Mouse (Mus musculus): ENCODE measurements around the gene Angpt4.

Angpt4 gene

DNA sequence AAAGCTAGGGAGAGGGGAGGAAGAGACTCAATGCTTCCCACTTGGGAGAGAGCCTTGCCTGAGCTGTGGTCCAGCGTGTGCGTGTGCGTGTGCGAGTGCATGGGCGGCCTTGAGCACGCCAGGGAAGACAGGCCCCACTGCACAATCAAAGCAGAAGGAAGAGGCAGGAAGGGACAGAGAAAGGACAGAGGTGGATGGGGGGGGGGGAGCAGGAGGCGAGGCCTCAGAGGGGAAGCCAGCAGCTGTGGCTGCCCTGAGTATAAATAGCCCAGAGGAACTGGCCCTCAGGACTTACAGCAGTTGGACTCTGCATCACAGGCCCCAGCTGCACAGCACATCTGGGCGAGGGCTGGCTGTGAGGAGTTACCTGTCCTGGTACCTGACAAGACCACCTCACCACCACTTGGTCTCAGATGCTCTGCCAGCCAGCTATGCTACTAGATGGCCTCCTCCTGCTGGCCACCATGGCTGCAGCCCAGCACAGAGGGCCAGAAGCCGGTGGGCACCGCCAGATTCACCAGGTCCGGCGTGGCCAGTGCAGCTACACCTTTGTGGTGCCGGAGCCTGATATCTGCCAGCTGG, at the start of gene Angpt4:
Angpt4 (plus strand) TSS at position 292 of the 582 bp plus-strand sequence.
- in situ Hi-C loops (cut with MboI, MseI) = no loop called here

DNA sequence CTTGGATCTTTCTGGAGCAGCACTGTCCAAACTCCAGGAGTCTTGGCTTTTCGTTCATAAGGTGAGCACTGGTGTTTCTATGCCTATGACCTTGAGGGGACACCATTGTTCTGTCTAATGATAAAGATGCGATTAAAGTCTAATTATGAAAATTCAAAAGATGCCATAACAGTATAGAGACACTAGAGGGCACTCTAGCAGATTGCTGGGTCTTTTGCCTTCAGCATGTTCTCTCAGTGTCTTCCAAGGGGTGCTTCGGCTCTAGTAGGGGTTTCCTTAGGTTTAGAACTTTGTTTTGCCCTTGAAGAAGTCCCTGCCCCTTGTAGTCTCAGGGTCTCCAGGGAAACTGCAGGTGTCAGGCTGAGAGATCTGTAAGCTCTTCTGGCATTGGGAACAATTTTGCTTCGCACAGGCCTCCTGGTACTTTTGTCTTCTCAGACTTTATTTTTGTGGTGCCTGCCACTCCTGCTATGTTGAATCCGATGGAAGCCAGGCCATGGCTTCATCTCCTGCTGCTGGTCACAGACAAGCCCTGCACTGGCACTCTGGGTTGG, 48.7 kb upstream of the Angpt4 start:
- in situ Hi-C loops (cut with MboI, MseI) = no loop called here

- in situ Hi-C loops (cut with MboI, MseI) = no loop called here
These were observed 46.1 kb upstream of the Angpt4 start for GRCm38 (mm10) chr2:151864941-151865340.

DNA sequence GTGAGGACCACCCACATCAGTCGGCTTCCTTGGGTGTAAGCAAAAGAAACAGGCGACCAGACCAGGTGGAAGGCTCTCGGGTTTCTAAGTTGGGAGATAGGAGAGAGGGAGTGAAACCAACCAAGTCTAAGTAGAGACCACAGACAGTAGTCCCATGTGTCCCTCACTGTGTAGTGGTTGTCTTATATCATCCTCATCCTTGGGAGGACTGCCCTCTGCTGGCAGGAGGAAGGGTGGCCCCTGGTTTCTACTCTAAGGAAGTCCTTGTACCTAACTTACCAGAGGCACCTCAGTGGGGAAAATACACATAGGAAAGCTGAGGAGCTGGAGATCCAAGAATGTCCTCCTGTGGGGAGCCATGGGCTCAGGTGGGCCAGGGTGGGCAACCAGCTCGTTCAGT, 44.5 kb upstream of the Angpt4 start:
- in situ Hi-C loops (cut with MboI, MseI) = no loop called here

- in situ Hi-C loops (cut with MboI, MseI) = no loop called here
These were observed 42.8 kb upstream of the Angpt4 start for GRCm38 (mm10) chr2:151868196-151868595.

DNA sequence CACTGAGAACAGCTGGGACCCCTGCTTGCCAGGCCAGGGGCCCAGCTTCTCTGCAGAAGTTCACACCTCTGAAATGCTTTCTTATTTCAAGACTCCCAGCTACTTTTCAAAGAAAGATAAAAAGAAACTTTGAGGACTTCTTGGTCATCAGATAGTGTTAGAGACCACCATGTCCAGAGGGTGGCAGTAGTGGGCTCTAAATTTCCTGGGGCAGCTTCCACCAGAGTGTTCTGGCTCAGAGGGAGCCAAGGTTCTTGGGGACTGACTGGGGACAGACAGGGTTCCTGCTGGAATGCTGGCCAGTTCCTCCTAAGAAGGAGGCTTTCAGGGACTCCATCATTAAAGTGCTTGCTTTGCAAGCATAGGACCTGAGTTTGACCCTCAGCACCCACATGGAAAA, 36.5 kb upstream of the Angpt4 start:
- in situ Hi-C loops (cut with MboI, MseI) = loop anchor here (5.0 kb wide), 1 partner anchor 133 kb away; no protein-coding TSS in a partner anchor

DNA sequence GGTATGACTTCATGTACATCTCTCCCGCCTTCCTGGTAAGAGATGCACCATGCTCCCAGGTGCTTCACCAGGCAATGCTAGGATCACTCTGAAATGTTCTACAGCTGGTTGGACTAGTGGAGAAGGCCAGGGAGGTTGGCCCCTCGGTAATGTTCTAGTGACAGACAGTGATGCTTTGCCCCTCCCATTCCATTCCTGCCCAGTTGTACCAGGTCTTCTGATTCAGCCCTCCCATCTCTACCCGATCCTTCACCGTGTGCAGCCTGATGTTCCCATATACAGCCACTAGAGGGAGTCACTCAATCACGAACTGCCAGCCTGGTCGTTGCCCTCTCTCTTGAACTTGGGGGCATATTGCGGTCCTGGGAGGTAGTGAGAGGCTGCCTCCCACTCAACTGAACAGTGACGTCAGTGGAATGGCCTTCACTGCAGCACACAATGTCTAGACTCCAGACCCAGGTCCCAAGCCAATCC, 35.0 kb upstream of the Angpt4 start:
- in situ Hi-C loops (cut with MboI, MseI) = no loop called here

GRCm38 (mm10) chr2:151878645-151879044, 32.4 kb upstream of the Angpt4 start:
- in situ Hi-C loops (cut with MboI, MseI) = no loop called here

- in situ Hi-C loops (cut with MboI, MseI) = no loop called here
These were observed 31.2 kb upstream of the Angpt4 start for GRCm38 (mm10) chr2:151879760-151880159.

GRCm38 (mm10) chr2:151891031-151891430, 20.0 kb upstream of the Angpt4 start:
- in situ Hi-C loops (cut with MboI, MseI) = no loop called here

GRCm38 (mm10) chr2:151893122-151893774, 17.8 kb upstream of the Angpt4 start:
- in situ Hi-C loops (cut with MboI, MseI) = no loop called here

DNA sequence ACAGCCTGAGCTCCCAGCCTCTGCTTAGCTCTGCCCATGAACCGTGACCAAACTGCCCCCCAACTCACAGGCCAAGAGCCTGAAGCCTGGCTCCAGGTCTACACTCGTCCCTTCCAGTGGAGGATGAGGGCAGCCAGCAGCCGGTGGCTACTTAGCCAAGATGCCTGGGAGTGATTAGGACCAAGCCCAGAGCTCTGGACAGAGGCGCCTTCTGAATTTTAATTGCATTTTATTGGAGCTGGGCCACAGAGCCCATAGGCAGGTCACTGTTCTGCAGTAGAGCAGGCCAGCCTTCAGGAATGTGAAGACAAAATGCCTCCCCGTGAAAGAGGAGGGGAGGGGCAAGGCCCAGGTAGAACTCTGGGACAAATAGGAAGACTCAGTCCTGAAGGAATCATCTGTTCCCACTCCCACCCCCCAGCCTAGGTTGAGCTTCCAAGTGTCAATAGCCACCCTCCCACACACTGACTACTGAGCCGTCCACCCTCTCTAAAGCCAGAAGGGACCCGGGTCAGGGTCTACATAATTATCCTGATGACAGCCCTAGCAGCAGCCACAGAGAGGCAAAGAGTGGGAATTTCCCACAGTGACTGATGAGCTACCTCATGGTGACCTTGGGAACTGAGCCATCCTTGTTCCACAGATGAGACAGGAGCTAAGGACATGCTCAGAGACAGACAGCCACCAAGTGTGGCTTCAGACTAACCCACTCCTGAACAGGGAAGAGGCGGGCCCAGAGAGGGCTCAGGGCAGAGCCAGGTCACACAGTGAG, 16.6 kb upstream of the Angpt4 start:
- in situ Hi-C loops (cut with MboI, MseI) = no loop called here

DNA sequence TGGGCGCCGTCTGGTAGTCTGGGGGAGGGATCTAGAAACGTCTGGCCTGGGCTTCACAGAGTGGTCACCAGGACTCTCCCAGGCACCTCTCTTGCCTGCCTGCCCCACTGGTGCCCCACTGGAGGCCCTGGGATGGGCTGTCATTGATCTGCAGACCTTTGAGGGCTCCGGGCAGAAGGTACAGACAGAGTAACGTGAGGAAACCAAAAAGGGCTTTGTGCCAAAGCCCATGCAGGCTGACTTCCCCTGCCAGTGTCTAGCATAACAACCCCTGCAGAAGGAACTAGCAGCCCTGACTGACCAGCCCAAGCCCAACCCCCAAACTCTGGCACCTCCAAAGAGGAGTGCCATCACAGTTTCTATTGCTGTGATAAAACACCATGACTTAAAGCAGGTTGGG, 15.1 kb upstream of the Angpt4 start:
- in situ Hi-C loops (cut with MboI, MseI) = no loop called here

GRCm38 (mm10) chr2:151898106-151898505, 12.9 kb upstream of the Angpt4 start:
- in situ Hi-C loops (cut with MboI, MseI) = no loop called here

DNA sequence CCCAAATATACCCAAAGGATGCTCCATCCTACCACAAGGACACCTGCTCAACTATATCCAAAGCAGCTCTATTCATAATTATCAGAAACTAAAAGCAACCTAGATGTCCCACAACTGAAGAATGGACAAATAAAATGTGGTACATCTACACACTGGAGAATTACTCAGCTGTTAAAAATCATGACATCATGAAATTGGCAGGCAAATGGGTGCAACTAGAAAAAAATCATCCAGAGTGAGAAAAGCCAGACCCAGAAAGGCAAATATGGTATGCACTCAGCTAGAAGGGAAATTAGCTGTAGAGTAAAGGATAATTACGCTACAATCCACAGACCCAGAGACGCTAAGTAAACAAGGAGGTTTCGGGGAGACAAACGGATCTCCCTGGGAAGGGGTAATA, 10.2 kb upstream of the Angpt4 start:
- in situ Hi-C loops (cut with MboI, MseI) = no loop called here

DNA sequence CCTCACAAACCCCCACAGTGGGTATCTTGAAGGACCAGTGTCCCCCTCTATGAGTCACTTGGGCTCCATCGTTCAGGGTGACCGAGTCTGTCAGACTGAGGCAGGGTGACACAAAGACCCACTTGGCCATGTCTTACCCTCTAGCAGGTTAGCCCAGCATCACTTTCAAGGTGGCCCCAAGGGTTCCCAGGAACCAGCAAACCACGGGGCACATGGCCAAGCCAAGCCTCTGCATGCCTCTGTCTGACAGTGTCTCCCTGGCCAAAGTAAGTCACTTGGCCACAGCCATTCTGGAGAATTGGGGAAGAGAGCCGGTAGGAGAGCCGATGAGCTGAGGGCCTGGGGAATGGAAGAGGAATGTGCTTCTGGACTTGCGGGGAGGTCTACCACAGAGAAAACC, 7.7 kb upstream of the Angpt4 start:
- in situ Hi-C loops (cut with MboI, MseI) = no loop called here

DNA sequence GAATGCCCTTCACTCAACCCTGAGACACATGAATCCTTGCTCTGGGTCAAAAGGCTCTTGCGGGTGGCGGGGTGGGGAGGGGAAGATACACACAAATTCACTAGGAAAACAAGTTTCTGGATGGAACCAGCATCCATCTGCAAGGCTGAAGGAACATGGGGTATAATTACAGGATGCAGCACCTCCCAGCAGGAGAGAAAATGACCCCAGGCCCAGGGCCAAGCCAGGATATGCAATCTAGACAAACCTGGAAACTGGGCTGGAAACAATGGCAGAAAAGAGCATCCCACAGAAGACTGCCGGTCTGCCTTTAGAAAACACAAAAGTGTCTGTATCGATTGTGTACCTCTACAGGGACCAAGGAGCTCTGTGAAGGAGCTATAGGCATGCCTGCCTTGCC, 7.1 kb upstream of the Angpt4 start:
- in situ Hi-C loops (cut with MboI, MseI) = no loop called here

DNA sequence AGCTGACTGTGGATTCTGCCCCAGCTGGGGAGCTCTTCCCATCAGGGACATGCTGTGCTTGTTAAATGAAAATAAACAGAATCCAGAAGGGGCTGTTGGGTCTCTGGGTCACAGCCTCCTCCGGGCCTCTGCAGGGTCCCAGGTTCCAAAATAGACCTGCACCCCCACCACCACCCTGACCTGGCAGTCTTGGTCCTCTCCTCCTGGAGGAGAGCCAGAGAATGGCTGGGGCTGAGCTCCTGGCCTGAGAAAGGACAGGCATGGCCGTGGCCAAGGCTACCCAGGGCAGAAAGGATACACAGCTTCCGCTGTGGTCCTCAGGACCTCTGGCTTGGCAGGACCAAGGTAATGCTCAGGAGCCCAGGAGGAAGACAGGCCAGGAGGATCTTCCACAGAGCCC, 6.4 kb upstream of the Angpt4 start:
- in situ Hi-C loops (cut with MboI, MseI) = no loop called here

GRCm38 (mm10) chr2:151907020-151907419, 4.0 kb upstream of the Angpt4 start:
- in situ Hi-C loops (cut with MboI, MseI) = no loop called here

DNA sequence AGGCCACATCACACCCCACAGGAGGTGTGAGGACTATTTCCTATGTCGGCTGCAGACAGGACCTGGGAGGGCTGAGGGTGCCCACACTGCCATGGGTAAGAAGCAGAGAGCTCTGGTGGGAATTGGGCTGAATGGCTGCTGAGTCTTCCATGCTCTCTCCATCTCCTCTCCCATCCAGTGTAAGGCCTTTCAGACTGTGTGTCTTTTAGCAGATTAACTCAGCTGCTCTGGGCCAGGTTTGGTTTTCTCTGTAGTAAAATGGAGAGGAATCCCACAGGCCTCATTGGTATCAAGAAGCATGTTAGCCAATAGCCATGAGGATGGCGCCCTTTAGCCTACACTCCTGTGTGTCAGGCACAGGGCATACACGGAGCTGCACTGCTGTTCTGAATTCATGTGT, 1.6 kb upstream of the Angpt4 start:
- in situ Hi-C loops (cut with MboI, MseI) = no loop called here

DNA sequence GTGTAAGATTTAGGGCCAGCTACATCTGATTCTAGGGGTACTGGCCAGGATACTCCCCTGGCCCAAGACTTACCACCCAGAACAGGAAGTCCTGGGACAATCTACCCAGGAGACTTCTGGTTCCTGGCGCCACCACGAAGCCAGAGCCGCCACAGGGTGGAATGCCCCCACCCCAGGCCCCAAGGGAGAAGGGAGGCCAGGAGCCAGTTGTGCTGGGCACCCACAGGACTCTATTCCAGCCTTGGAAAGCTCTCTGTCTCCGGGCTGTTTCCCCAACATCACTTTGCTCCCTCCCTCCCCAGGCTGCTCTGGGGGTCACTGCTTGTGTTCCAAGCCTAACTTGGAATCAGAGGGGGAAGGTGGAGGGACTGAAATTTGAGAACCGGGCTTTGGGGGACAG, 512 bp upstream of the Angpt4 start:
- in situ Hi-C loops (cut with MboI, MseI) = no loop called here

DNA sequence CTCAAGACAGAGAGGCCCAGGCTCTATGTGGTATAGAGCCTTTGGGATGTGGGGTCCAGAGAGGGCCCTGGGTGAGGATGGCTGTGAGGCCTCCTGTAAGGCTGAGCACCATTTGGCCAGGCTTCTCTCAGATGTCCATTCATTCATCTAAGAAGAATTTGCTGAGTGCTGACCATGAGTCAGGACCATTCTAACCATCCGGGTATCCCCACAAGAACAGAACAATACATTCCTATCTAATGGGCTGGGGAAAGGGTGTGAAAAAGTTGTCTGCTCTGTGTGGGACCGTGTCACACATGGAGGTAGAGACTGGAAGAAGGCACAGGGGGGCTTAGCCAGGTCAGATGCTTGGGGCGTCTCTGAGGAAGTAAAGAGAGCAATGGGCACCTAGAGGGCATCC, 741 bp downstream of the Angpt4 start:
- in situ Hi-C loops (cut with MboI, MseI) = no loop called here

DNA sequence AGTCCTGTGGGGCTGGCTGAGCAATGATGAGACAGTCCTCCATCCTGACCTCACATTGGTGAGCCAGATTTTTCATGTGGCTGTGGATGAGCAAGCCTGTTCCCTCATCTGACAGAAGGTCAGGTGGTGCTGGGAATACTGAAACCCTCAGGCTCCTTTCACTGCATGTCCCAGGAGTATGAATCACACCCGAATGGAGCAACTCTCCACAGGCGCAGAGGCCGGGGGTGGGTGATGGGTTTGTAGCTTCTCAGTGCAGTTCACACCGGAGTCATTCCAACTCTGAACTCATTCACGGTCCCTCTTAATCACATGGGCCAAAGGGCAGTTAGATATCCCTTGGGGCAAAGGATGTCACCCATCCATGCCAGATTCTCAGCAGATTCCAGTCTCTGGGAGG, 3.1 kb downstream of the Angpt4 start:
- in situ Hi-C loops (cut with MboI, MseI) = no loop called here

Data from regulatory T cell (primary cell).